Mouse (Mus musculus): ENCODE measurements around the gene Sgk1.

DNA sequence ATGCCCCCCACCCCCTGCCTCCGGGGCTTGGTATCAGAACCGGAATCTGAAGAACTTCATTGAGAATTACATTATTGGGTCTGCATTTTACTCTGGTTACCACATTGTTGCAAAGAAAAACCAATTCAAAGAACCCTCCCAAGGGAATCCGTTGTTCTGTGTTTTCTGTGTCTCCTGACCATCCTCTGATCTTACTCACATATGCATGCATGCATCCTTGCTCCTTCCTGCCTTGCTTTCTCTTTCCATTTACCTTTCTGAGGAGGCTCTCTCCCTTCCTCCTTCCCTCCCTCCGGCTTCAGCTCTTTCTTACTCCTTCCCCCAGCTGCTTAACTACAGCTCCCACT is 174 bp upstream of the Sgk1 start:
- no peak for TF ChIP-seq CTCF (IDR thresholded peaks at IDR 0.05)
- TF ChIP-seq EP300 (IDR thresholded peaks at IDR 0.05): no peak

Measured in lung, postnatal 0 days (tissue).